Mouse (Mus musculus): ENCODE measurements around the gene Tmem35b.

The Tmem35b gene

GRCm38 (mm10) chr4:127168211-127168913 is 44.9 kb downstream of the Tmem35b start:
- no peak for DNase-seq (ENCODE audit: low read depth)

- no peak for DNase-seq (ENCODE audit: low read depth)
Observed at GRCm38 (mm10) chr4:127168914-127169345, 45.4 kb downstream of the Tmem35b start, which contains the start of gene Dlgap3. TSS of gene Dlgap3 (plus strand) at chr4:127169204.

GRCm38 (mm10) chr4:127169346-127170221 is 46.1 kb downstream of the Tmem35b start:
- DNase-seq (ENCODE audit: low read depth) = no peak

- no peak for DNase-seq (ENCODE audit: low read depth)
Observed at GRCm38 (mm10) chr4:127170866-127171265, 47.4 kb downstream of the Tmem35b start.

GRCm38 (mm10) chr4:127171341-127171905 is 47.9 kb downstream of the Tmem35b start:
- no peak for DNase-seq (ENCODE audit: low read depth)

GRCm38 (mm10) chr4:127172119-127172518 is 48.6 kb downstream of the Tmem35b start:
- DNase-seq (ENCODE audit: low read depth) = no peak

- no peak for DNase-seq (ENCODE audit: low read depth)
Observed at GRCm38 (mm10) chr4:127172614-127173013, 49.1 kb downstream of the Tmem35b start.

GRCm38 (mm10) chr4:127173461-127173860 is 50.0 kb downstream of the Tmem35b start:
- peak; percentile 91 for DNase-seq (ENCODE audit: low read depth)

GRCm38 (mm10) chr4:127174075-127174899 is 50.8 kb downstream of the Tmem35b start:
- no peak for DNase-seq (ENCODE audit: low read depth)

- no peak for DNase-seq (ENCODE audit: low read depth)
Observed at GRCm38 (mm10) chr4:127174900-127175278, 51.4 kb downstream of the Tmem35b start.

GRCm38 (mm10) chr4:127177961-127178360 is 54.5 kb downstream of the Tmem35b start:
- DNase-seq (ENCODE audit: low read depth) = no peak

GRCm38 (mm10) chr4:127178671-127179070 is 55.2 kb downstream of the Tmem35b start:
- no peak for DNase-seq (ENCODE audit: low read depth)
